Mouse (Mus musculus) monocyte, adult 2 months (primary cell): ENCODE measurements around the gene Ero1lb.
"Not testable (repeated sequence)": the region's sequence is repeated elsewhere in the genome, so short reads cannot be mapped to it uniquely, and the experiment has no call there.

Experiments used
- DNase-seq, 2 experiments: peaks; one replicate each; pipeline ENCODE4 v3.0.0; 2022; ENCODE audit warnings: low spot score in 2 of 2, low read depth in 1 of 2

Ero1lb gene

DNA sequence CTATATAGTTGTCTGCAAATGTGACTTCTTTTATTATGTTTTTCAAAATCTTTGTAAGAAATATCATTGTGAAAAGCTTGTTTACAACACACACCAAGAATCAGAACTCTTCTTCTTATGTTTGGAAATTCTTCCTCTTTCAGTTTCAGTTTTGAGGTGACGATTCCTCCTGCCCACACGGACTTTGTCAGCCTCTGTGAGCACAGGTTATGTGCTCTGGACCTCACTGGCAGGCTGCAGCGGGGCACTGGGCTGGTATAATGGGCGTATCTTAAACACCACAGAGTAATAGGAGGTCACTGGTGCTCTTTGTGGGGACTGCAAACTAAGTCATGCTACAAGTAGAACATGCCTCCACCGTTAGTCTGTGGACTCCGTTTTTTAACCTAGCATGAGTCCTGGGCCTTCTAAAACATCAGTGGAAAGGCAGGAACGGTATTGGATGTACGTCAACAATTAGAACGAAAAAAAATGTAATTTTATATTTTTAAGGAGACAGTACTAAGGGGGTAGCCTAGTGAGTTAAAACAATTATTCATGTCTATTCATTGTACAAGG lies 9.4 kb downstream of the Ero1lb start:
- no peak for DNase-seq

DNA sequence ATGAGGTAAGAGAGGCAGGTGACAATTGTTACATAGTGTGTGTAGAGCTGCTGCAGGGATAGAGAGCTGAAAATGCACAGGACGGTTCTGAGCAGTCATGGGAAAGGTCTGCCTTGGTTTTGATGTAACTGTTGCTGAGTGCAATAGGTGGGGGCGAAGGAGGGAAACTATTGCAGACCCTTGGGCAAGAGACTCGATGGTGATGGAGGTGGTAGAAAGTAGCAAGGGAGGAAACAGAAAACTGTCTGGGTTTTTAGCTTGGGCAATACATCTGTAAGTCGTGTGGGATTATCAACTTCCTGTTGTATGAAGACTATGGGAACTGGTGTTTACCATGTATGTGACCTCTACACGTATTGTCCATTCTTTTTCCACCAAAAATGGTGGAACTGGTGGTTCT lies 12.5 kb downstream of the Ero1lb start:
- no peak for DNase-seq

DNA sequence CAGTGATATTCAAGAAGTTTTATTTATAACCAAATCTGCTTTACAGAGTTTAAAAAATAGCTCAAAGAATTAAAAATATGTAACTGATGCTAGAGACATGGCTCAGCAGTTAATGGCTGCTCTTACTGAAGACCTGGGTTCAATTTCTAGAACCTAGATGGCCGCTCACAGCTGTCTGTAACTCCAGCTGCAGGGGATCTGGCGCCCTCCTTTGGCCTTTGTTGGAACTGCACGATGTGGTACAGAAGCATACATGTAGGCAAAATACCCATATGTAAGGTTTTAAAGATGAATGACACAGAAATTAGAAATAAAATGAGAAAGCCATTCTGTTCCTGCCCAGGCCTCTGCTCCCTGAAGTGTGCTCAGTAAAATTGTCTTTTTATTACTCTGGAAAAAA lies 23.3 kb downstream of the Ero1lb start:
- peak; percentile 16 to 61 for DNase-seq

DNA sequence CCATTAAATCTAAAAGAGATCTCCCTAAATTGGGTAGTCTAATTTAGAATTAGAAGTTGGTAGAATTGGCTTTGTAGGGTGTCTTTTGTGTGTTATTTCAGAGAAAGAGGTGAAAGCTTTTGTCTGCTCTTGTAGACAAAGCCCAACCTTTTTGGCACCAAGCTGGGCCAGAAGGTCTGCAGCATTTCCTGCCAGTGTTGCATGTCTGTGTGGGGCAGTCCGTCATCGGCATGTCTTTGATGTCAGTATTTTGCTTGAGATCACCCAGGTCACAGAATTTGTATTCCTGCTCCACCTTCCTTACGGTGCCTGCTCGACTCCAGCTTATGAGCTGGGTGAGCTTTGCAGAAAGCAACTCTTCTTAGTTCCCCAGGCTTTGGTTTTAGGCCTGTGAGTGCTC lies 31.4 kb downstream of the Ero1lb start:
- DNase-seq = not testable (repeated sequence)

DNA sequence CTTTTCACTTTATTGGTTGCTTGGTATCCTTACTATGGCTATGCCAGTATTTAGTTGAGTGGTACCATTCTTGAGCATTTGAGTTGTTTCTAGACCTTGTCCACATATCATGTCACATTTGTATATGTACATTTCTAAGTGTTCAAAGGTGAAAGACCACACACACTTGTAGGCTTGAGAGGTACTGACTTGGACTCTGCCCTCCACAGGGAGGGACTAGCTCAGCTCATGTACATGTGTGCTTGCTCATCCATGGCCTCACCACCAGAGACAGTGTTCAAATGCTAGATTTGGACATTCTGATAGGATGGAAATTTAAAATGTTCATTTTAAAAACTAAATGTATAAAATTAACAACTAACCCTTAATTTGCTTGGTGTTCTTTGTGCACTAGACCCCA lies 44.5 kb downstream of the Ero1lb start:
- DNase-seq = not testable (repeated sequence)

DNA sequence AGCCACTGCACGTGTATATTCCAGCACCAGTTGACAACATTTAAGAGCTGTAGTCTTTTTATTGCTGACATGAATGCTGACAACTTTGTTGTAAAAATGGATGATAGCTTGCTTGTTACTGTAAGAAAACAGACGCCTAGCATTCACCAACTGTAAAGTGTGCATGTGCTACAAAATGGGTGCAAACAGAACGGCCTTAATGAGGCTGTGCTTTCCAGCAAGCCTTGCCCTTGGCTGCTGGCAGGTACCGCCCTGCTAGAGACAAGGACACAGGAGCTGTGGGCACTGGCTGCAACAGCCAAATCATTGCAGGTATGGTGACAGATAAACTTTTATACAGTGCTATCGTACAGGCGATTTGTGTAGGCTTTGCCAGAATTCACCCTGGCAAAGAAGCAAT lies 48.4 kb downstream of the Ero1lb start:
- not testable (repeated sequence) for DNase-seq

DNA sequence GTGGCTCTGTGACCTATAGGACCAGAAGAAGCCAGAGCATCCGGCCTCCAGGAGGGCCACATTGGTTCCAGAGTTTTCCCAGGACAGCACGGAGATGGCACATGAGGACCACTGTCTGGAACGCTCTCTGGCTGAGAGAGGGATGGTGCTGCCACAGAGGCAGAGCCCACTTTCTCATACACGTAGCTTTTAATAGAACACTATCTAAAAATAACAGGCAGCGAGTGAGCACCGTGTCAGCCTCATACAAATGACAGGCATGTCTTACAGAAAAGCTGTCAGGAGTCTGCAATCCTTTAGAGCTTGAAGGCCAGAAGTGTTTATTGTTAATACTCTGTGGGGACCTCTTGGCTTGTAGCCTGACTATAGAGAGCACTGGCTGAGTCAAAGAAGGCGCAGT lies 48.9 kb downstream of the Ero1lb start:
- DNase-seq = not testable (repeated sequence)

DNA sequence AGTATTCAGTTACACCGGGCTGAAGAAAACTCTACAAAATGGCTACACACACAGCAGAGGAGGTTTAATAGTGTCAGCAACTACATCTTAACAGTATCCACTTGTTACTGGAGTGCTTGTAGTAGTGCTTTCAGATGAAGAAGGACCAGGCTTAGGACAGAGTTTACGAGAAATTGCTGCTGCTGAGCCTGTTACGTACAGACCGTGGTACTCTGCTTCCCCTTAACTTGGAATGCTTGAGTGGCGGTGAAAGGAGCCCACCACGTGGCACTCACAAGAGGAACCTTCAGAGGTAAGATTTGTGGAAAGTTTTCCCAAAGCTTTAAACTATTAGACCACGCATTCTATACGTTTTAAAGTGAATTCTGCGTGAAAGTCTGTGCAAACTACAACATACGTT lies 49.3 kb downstream of the Ero1lb start:
- DNase-seq = not testable (repeated sequence)

DNA sequence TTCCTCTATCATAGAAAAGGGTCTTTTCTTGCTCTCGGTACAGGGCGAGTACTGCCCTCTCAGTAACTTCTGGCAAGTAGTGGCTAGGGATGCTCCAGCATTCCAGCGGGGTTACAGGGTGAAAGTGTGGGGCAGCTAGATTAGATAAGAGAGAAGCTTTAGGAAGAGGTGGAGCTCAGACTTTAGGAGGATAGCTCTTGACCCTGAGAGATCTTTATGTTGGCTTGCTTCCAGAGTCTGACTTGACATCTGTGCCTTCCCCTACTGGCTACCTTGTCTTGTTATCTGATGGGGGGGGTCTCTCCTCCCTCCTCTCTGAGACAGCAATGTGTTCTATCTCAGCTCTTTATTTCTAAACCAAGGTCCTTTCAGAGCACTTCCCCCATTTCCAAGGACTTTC lies 50.8 kb downstream of the Ero1lb start:
- DNase-seq = not testable (repeated sequence)

DNA sequence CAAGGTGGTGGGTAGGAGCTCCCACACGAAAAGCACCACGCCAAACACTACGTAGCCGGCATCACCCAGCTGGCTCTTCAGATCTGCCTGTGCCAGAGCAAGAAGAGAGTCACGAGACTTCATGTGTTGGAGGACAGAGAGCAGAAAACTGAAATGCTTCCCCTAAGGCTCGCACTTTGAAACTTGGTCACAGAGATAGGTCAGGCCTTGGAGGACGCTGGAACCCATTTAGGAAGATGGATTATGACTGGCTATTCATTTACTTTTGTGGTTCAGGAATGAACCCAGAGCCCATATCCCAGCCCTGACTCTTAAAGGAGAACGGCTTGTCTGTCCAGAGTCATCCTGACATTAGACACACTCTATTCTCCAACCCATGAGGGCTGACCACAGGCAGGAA lies 54.1 kb downstream of the Ero1lb start:
- DNase-seq = not testable (repeated sequence)

DNA sequence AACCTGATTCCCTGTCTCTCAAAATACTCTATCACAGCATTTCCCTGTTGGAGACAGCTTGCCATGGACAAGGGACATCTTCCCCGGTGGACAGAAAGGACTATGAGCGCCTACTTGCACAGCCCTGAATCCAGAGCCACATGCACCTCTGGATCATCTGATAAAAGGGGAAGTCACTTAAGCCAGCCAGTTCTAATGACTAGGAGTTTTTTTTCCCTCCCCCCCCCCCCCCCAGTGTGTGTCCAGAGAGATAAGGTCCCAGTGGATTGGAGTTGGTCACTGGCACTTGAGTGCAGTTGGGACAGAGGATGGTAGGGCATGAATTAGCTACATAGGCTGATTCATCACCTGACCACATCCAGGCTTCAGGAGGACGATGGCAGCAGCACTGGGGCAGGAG lies 60.4 kb downstream of the Ero1lb start:
- DNase-seq = not testable (repeated sequence)

DNA sequence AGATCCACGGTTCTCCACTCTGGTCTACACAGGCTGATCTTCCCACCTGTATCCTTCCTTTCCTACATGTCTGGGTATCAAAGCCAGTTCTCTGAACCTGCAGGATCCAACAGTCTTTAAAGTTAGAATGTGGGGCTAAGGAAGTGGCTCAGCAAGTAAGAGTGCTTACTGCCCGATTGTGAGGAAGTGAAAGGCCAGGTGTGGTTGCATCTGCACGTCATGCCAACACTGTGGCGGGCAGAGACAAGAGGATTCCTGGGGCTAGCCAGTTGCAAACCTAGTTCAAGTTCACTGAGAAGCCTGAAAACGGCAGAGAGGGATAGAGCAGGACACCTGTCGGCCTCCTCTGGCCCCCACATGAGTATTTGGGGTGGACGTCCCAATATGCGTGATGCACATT lies 62.1 kb downstream of the Ero1lb start:
- DNase-seq = not testable (repeated sequence)

DNA sequence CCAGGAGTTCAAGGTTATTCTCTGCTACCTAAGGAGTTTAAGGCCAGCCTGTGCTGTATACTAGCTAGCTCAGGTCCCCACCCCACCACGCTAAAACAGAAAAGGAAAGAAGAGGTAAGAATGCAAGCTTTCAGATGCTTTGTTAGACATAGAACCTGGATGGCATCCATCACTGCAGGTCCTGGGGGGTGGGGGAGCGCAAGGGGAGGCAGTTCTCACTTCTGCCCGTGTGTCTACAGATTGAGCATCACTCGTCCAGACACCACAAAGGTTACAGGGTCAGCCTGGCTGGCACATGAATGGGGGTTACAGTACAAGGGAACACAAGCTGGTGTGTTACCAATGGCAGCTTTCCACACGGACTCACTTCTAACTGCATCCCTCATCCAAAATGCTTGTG lies 62.5 kb downstream of the Ero1lb start:
- DNase-seq = not testable (repeated sequence)

DNA sequence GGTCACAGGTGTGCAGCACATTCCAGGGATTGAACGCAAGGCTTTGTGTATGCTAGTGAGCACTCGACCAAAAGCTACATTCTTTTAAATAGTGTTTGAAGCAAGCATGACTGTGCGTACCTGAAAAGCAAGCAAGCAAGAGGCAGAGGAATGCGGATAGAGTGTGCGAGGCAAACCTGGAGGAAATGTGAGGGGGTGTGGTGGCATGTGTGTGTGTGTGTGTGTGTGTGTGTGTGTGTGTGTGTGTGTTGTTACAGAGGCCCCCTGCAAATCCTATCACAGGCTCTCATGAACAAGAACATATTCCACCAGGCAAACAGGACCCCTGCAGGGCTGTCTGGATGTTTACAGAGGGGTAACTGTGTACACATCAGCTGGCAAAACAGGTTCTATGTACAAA lies 64.6 kb downstream of the Ero1lb start:
- not testable (repeated sequence) for DNase-seq

DNA sequence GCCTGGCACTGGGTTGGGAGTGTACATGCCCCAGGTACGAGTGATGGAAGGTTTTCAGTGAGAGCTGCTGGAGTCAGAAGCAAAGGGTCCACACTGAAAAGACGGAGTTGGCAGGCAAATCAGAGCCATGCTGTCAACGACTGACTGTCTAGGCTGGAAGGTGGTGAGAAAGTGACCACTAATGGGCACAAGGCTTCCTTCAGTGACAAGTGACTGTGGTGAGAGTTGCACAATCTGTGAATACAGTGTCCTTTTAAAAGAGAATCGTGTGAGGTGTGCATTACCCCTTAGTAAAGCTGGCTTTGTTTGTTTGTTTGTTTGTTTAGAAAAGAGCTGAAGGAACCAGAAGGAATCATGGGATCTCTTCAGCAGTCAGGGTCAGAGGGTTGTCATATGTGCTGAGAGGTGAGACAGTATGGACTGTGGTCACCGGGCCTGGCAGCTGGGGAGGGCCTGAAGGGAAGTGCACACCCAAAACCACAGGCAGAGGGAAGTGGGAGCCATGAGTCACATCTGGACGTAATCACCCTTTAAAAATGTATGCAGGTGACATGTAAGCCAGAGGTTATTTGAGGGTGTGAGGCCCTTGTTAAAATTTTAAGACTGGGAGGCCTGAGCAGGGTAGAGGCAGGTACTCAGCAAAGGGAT lies 69.4 kb downstream of the Ero1lb start:
- peak in 1 of 2 experiments; percentile 20 for DNase-seq

DNA sequence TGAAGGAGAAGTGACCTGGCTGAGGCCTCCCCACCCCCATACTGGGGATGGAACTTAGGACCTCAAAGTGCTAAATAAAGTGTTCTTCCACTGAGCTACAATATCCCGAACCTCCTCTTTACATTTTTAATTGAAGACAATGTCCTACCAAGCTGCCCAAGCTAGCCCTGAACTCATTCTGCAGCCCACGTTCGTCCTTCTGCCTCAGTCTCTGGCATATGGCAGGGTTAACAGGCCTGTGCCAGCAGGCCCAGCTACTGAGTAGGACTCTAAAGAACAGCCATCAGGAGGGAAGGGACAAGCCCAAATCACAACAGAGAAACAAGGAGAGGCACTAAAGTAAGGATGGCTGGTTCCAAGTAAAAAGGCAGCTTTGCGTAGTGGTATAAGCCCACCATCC lies 77.1 kb downstream of the Ero1lb start:
- not testable (repeated sequence) for DNase-seq

DNA sequence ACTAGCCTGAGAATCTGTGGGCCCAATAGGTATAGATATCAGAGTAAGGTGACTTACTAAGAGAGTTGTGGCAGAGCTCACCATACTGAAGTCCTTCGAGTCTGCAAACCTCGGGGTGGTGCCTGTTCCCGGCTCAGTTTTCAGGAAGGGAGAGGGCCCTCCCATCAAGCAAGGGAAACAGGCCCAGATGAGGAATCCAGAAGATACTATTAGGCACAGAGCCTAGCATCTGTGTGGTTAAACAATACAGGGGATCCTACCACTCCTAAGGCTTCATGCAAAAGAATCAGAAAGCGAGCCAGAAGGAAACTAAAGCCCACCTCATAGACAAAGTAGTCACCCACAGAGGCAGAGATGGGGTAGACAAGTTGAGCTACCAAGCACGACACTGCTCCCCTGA lies 81.0 kb downstream of the Ero1lb start:
- not testable (repeated sequence) for DNase-seq

DNA sequence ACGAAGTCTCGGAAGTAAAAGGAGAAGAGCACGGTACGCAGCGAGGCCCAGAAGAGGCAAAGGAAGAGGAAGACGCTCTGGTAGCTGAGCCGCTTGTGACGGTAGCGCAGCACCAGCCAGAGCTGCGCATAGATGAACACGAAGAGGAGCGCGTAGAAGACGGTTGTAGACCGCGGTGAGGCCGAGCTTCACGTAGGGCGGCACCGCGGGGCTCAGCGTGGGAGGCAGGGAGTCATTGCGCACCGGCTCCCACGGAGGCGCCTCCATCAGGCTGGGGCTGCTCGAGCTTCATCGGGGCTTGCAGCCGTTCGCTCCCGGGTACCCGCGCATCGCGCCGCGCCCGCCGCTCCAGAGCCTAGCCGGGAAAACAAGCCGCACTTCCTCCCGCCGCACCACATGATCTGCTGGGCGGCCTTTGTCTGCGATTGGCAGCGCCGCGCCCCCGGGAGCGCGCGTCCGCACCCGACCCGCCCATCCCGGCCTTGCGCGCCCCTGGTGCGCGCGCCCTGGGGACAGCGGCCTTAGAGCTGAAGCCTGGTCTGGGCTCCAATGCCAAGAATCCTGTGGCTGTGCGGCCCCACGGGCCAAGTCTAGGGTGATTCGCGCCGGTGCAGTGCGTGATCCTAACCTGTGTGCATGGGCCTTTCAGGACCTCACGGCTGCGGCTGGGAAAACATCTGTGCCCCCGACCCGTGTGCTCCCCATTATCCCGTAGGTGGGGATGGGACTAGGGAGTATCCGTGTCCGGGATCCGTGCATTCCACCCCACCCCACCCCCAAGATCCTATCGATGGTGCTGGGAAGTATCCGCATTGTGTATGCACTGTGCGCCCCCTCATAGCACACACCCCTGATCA lies 84.6 kb downstream of the Ero1lb start:
- peak in 1 of 2 experiments; percentile 58 for DNase-seq

DNA sequence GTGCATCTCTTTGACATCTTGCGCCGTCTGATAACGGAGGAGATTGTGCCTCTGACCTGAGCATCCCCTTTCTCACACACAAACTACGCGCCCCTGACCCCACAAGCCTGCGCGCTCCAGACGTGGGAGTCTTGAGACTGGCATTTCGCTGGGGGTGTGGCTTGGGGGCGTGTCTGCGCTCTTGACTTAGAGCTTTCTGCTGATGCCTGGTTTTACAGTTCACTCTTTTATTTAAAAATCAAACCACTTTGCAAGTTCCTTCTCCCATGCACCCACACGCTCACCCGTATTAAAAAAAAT lies 85.2 kb downstream of the Ero1lb start:
- peak in 1 of 2 experiments; percentile 53 for DNase-seq
